ENCODE assay signal across 8 mouse cellular contexts in the genomic region with DNA sequence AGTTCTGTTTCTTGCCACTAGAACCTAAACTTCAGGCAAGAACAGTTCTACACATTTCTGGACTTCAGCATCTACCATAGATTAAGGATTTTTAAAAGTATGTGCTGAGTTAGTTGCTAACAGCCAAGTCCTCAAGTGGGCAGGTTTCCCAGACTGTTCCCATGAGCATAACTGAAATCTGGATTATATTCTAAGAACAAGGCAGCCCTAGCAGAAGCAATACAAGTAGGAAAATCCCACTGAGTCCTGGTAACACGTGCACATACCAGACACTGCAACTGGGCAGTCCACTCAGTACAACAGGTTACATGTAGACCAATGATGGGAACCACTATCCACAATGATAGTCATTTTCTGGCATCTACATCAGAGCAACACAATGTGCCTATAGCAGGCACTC. TPM values are rescaled to one million over a fixed set of nuclear protein-coding genes. Genes with fewer than 3 reads are reported as not detected.
DNase-seq lines count a peak whose midpoint lies in the region; ATAC-seq and TF ChIP-seq lines count a peak whose summit lies in the region.
"Had no signal": no experiment of that assay in that cellular context is flagged by ENCODE, and none has a peak within 500 bp of the region (broad histone marks: within the 10 kb centered on the region; RNA-seq: fewer than 3 reads in every experiment).

No protein-coding gene starts in this region.

- peaks cover 28% of the 10 kb centered on the region for H3K36me3 ChIP-seq in E14TG2a.4 (ENCODE audit: insufficient read depth, low read length)

- peaks cover 83% of the 10 kb centered on the region for H3K4me1 ChIP-seq in E14TG2a.4 (replicated peaks; ENCODE audit: low read depth, low read length)

- no peaks in the 10 kb centered on the region for H3K9me3 ChIP-seq in E14TG2a.4 (ENCODE audit: low read length)
- H3K9me3 ChIP-seq: forebrain, embryonic 10.5 days had no signal

- peaks cover 6% of the 10 kb centered on the region; the same call in 1 of the 2 replicates for H3K27me3 ChIP-seq in E14TG2a.4 (ENCODE audit: insufficient read depth, low read length)

- peak overlapping the region; percentile 43; the same call in 1 of the 2 replicates for H3K4me3 ChIP-seq in E14TG2a.4 (replicated peaks; ENCODE audit: low read length)
- no peak overlapping the region for H3K4me3 ChIP-seq in gastrocnemius, adult 2 months
- H3K4me3 ChIP-seq: forebrain, embryonic 10.5 days had no signal

- no peak for TF ChIP-seq CTCF in E14TG2a.4 (conservative IDR thresholded peaks at IDR 0.05; ENCODE audit: low read length)
- TF ChIP-seq CTCF in gastrocnemius, adult 2 months (IDR thresholded peaks at IDR 0.05): no peak

- intact Hi-C loops in gastrocnemius, adult 2 months (cut with DNase I): no loop called here

- no peak for ATAC-seq in inflammation-experienced regulatory T-cells, adult 6 months

- peak; percentile 55 for DNase-seq in kidney, postnatal 10 days
- no peak for DNase-seq in kidney, postnatal 36 days
- peak; percentile 57 for DNase-seq in gastrocnemius, adult 2 months
- peak; percentile 70 for DNase-seq in heart, postnatal 4 days
- no peak for DNase-seq in urinary bladder, postnatal 10 days (ENCODE audit: low spot score)

- peak overlapping the region; percentile 77 for H3K27ac ChIP-seq in gastrocnemius, adult 2 months
- H3K27ac ChIP-seq: forebrain, embryonic 10.5 days had no signal

RNA-seq across cellular contexts. Expression of gene Tbc1d14, which starts 17.3 kb away (rescaled TPM):
- total RNA-seq in gastrocnemius, adult 2 months (2021): 10 to 100 TPM; 14.3 to 16.7 TPM
- 10 to 100 TPM; 20.6 to 22.6 TPM for total RNA-seq in heart, postnatal 4 days (2021)
- 10 to 100 TPM; 37.2 to 66.0 (median 57.9) TPM for polyA plus RNA-seq in inflammation-experienced regulatory T-cells, adult 6 months (2017; shearing (Covaris generic))

Comparison
In these comparisons a context has a peak if more than half of its experiments do, and no peak if none do; other contexts are left out.
1. DNase-seq: peak in kidney, postnatal 10 days (single experiment), gastrocnemius, adult 2 months (single experiment) and heart, postnatal 4 days (single experiment); none in kidney, postnatal 36 days (0 of 2) and urinary bladder, postnatal 10 days (single experiment).